Mouse (Mus musculus): ENCODE results near the gene 4930556J24Rik. TPM values are rescaled to one million over a fixed set of nuclear protein-coding genes. Genes with fewer than 3 reads are reported as not detected.

The 4930556J24Rik gene
- polyA plus RNA-seq, 1 experiment from 2014 or later: not detected

DNA sequence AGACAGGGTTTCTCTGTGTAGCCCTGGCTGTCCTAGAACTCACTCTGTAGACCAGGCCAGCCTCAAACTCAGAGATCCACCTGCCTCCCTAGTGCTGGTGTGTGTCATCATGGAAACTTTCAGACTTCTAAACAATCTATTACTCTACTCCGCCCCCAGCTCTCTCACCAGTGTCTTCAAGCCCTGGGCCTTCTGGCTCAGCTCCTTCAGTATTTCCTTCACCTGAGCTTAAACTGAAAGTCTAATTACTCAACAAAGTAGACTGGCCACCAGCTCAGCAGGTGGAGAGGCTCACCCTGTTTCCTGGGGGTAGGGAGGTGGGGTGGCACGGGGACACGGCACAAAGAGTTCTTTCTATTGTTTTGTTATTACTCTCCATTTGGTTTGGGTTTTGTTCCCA lies 74.1 kb downstream of the 4930556J24Rik start:
- Histone ChIP-seq H3K27me3 (replicated peaks) (no peaks in the 10 kb centered on the region), H3K9me3 (replicated peaks) (no peaks in the 10 kb centered on the region), H3K4me2 (no peak overlapping the region), H3K4me1 (peaks cover 8% of the 10 kb centered on the region; the same call in 1 of the 2 replicates), H3K4me3 (replicated peaks) (no peak overlapping the region), H3K9ac (replicated peaks) (no peak overlapping the region), H3K36me3 (peaks cover 40% of the 10 kb centered on the region), H3K27ac (replicated peaks) (no peak overlapping the region)
- no peak for ATAC-seq (ENCODE audit: low FRiP score)
- WGBS: 88% methylated on average over 3 of the region's 3 CpGs

DNA sequence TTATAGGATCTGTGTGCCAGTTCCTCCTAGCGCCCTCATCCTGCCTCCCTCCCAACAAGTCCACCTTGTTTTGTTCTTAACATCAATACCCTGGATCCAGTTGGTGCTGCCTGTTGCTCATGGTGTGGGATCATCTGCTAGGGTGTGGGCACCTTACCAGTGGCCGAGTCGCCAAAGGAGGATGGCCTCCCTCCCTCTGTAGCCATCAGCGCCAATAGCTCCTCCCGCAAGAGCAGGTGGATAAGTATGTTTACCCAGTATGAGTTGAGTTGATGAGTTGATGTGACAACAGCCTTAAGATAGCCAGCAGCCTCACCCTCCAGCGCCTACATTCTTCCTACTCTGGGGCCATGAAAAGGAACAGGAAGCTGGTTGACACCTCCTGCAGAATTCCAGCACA lies 76.3 kb downstream of the 4930556J24Rik start:
- no peak overlapping the region for H3K4me2 ChIP-seq
- whole genome bisulfite sequencing: 91% methylated on average over 6 of the region's 6 CpGs

DNA sequence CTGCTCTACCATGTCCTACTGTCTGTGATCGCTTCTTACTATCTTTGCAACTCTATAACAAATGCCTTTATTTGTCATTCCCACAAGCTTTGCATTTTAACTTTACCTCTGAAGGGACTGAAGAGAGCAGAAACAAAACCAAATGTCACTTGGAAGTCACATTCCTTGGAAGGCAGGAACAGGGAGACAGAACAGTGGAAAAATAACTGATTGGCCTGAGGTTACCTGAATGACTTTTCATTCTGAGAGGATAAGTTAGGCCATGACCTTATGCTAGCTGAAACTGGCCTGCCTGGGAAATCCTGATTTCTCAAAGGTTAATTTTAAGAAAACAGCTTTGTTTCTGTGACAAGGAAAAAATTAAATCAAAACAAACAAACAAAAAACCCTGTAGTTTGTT lies 80.6 kb downstream of the 4930556J24Rik start:
- no peak for ATAC-seq (ENCODE audit: low FRiP score)
- H3K9ac ChIP-seq (replicated peaks): no peak overlapping the region
- 0 out of 2 replicates have a peak overlapping the region, but pooled peaks have one; percentile 15 for H3K4me2 ChIP-seq
- H3K27ac ChIP-seq (replicated peaks): no peak overlapping the region
- H3K9me3 ChIP-seq (replicated peaks): no peaks in the 10 kb centered on the region
- H3K4me1 ChIP-seq: peaks cover 19% of the 10 kb centered on the region
- H3K27me3 ChIP-seq (replicated peaks): no peaks in the 10 kb centered on the region
- WGBS: 95% methylated on average over 1 of the region's 1 CpGs
- peaks cover 24% of the 10 kb centered on the region for H3K36me3 ChIP-seq
- H3K4me3 ChIP-seq (replicated peaks): no peak overlapping the region

More for the DNA sequence above, 76.3 kb downstream of the 4930556J24Rik start:
- ATAC-seq (ENCODE audit: low FRiP score): no peak
- Histone ChIP-seq H3K27ac (replicated peaks) (no peak overlapping the region), H3K9ac (replicated peaks) (no peak overlapping the region), H3K27me3 (replicated peaks) (no peaks in the 10 kb centered on the region), H3K36me3 (peaks cover 35% of the 10 kb centered on the region), H3K4me1 (peaks cover 16% of the 10 kb centered on the region), H3K4me3 (replicated peaks) (no peak overlapping the region), H3K9me3 (replicated peaks) (no peaks in the 10 kb centered on the region)

DNA sequence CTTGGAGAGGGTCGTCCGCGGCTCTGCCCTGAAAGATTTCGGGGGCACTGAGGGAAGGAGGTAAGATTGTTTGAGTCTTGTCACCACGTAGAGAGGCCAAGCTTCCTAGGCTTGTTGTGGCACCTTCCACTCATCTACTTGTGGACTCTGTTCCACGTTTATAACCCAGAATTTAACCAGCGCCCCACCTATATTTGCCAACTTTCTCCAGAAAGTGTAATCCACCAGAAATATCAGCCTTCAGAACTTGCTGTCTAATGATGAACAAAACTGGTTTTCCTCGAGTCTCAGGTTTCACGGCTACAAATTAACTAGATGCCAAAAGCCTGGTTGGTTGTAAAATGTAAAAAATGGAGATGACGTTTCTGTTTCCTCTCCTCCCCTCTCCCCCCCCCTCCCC lies 81.1 kb downstream of the 4930556J24Rik start:
- ATAC-seq (ENCODE audit: low FRiP score): no peak
- Histone ChIP-seq H3K9ac (replicated peaks) (peak overlapping the region; percentile 49), H3K27me3 (replicated peaks) (no peaks in the 10 kb centered on the region), H3K4me1 (peaks cover 18% of the 10 kb centered on the region), H3K36me3 (peaks cover 24% of the 10 kb centered on the region), H3K9me3 (replicated peaks) (no peaks in the 10 kb centered on the region), H3K4me3 (replicated peaks) (peak overlapping the region; percentile 48), H3K4me2 (peak overlapping the region; percentile 70), H3K27ac (replicated peaks) (peak overlapping the region; percentile 71)
- 2% methylated on average over 10 of the region's 10 CpGs for WGBS

DNA sequence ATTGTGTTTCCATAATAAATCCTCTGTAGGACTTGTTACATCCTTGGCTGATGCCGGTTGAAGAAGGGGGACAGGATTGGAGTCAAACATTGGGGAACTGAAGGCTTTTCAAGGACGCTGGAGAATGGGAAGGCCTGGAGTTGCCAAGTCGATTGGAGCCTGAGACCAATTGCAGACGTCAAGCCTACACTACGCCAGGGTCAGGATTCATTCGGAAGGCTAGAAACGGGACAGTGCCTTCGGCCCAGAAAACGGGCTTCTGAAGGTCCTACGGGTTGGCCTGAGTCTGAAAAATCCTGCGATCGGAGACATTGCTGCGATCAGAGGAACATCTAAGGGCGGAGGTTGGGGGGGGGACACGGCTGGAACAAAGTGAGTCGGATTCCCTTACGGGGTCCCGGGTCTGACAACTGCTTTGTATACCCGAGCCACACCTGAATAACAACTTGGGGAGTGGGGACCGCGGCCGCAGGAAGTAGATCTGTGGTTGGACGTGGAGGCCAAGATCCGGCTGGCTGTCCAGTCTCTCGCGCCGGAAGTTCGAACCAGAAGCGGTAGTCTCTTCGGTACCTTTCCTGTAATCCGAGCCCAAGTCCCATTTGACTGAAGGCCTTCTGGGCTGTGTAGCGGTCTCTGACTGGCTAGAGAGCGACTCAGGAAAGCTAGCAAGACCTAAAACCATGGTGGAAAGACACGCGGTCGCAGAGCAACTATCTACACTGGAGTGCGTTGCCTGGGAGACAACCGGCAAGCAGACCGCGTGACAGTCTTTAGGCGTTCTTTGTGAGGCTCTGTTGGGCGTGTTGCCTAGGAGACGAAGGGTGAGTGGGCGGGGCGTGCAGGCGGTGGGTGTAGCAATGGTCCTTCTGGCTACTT lies 81.9 kb downstream of the 4930556J24Rik start, which contains the start of the genes 4921536K21Rik and Dusp18:
TSS of gene 4921536K21Rik (minus strand) at position 693 of the 876 bp plus-strand sequence.
TSS of gene Dusp18 (plus strand) at position 835 of the 876 bp plus-strand sequence.
- H3K36me3 ChIP-seq: peaks cover 24% of the 10 kb centered on the region
- H3K4me3 ChIP-seq (replicated peaks): peak within 1 kb of the TSS; percentile 48
- 2% methylated on average over 46 of the region's 46 CpGs for WGBS
- peak; percentile 98 for ATAC-seq (ENCODE audit: low FRiP score)
- H3K27ac ChIP-seq (replicated peaks): peak within 1 kb of the TSS; percentile 71
- H3K27me3 ChIP-seq (replicated peaks): no peaks in the 10 kb centered on the region; the same call in 1 of the 2 replicates
- peaks cover 14% of the 10 kb centered on the region for H3K4me1 ChIP-seq
- no peaks in the 10 kb centered on the region for H3K9me3 ChIP-seq (replicated peaks)
- peak within 1 kb of the TSS; percentile 49 for H3K9ac ChIP-seq (replicated peaks)
- H3K4me2 ChIP-seq: peak within 1 kb of the TSS; percentile 70

DNA sequence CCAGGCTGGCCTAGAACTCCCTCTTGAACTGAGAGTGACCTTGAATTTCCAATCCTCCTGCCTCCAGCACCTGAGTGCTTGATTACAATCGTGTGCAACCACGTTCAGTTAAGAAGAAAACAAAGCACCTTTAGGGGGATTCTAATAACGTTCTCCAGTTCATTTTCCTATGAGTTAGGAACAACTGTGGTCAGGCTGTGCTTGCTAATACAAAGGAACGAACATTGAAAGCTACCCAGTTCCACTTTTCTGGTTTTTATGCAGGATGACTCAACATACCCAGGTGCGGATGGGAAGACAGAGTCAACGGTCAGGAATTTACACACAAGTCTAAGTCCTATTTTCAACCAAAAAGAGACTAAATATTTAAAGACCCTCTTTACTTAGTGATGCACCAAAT lies 82.6 kb downstream of the 4930556J24Rik start:
- Histone ChIP-seq H3K36me3 (peaks cover 23% of the 10 kb centered on the region), H3K27me3 (replicated peaks) (no peaks in the 10 kb centered on the region; the same call in 1 of the 2 replicates), H3K9ac (replicated peaks) (no peak overlapping the region), H3K27ac (replicated peaks) (peak overlapping the region; percentile 71; the same call in 1 of the 2 replicates), H3K9me3 (replicated peaks) (no peaks in the 10 kb centered on the region), H3K4me3 (replicated peaks) (peak overlapping the region; percentile 48), H3K4me2 (peak overlapping the region; percentile 70), H3K4me1 (peaks cover 14% of the 10 kb centered on the region)
- no peak for ATAC-seq (ENCODE audit: low FRiP score)
- 80% methylated on average over 6 of the region's 6 CpGs for WGBS

Other genes starting within 250 kb of the 4930556J24Rik start
- 28.8 and 33.9 TPM in 2 replicates for gene Osbp2, start 112.9 kb downstream of the 4930556J24Rik start, polyA plus RNA-seq (2015; fragmentation: Nextera tagmentation; extraction: Ambion mirVana)
- 0.38 and 0.49 TPM in 2 replicates for gene 4921536K21Rik, start 81.7 kb downstream of the 4930556J24Rik start, polyA plus RNA-seq (2015; fragmentation: Nextera tagmentation; extraction: Ambion mirVana)
- gene Dusp18, start 81.5 kb downstream of the 4930556J24Rik start, polyA plus RNA-seq (2015; fragmentation: Nextera tagmentation; extraction: Ambion mirVana): 21.9 and 22.2 TPM in 2 replicates
- 16.5 and 19.8 TPM in 2 replicates for gene Slc35e4, start 62.1 kb downstream of the 4930556J24Rik start, polyA plus RNA-seq (2015; fragmentation: Nextera tagmentation; extraction: Ambion mirVana)
- 24.6 and 31.4 TPM in 2 replicates for gene Tcn2, start 44.6 kb downstream of the 4930556J24Rik start, polyA plus RNA-seq (2015; fragmentation: Nextera tagmentation; extraction: Ambion mirVana)
- gene Pes1, start 12.8 kb downstream of the 4930556J24Rik start, polyA plus RNA-seq (2015; fragmentation: Nextera tagmentation; extraction: Ambion mirVana): 48.1 and 64.4 TPM in 2 replicates
- 10.5 and 12.1 TPM in 2 replicates for gene Gal3st1, start 6.9 kb upstream of the 4930556J24Rik start, polyA plus RNA-seq (2015; fragmentation: Nextera tagmentation; extraction: Ambion mirVana)
- gene Sec14l4, start 54.7 kb upstream of the 4930556J24Rik start, polyA plus RNA-seq (2015; fragmentation: Nextera tagmentation; extraction: Ambion mirVana): 0.15 TPM in 1 of 2 replicates, not detected in the other
- 0.19 and 0.40 TPM in 2 replicates for gene Sec14l3, start 88.1 kb upstream of the 4930556J24Rik start, polyA plus RNA-seq (2015; fragmentation: Nextera tagmentation; extraction: Ambion mirVana)
- gene Mtfp1, start 118.7 kb upstream of the 4930556J24Rik start, polyA plus RNA-seq (2015; fragmentation: Nextera tagmentation; extraction: Ambion mirVana): 13.1 and 14.3 TPM in 2 replicates
- 3.7 and 4.5 TPM in 2 replicates for gene Sec14l2, start 146.6 kb upstream of the 4930556J24Rik start, polyA plus RNA-seq (2015; fragmentation: Nextera tagmentation; extraction: Ambion mirVana)
- gene Rnf215, start 158.4 kb upstream of the 4930556J24Rik start, polyA plus RNA-seq (2015; fragmentation: Nextera tagmentation; extraction: Ambion mirVana): 40.2 and 44.9 TPM in 2 replicates
- gene Ccdc157, start 183.5 kb upstream of the 4930556J24Rik start, polyA plus RNA-seq (2015; fragmentation: Nextera tagmentation; extraction: Ambion mirVana): 7.5 and 10.0 TPM in 2 replicates
- gene Sf3a1, start 183.6 kb upstream of the 4930556J24Rik start, polyA plus RNA-seq (2015; fragmentation: Nextera tagmentation; extraction: Ambion mirVana): 41.8 and 47.4 TPM in 2 replicates
- gene Tbc1d10a, start 210.0 kb upstream of the 4930556J24Rik start, polyA plus RNA-seq (2015; fragmentation: Nextera tagmentation; extraction: Ambion mirVana): 40.2 and 40.3 TPM in 2 replicates
- 5.5 and 17.4 TPM in 2 replicates for gene Castor1, start 241.4 kb upstream of the 4930556J24Rik start, polyA plus RNA-seq (2015; fragmentation: Nextera tagmentation; extraction: Ambion mirVana)

All from neural tube, embryonic 15.5 days (tissue).